Mouse (Mus musculus): ENCODE measurements around the gene Soga1.
A peak's percentile ranks its signal among the peaks of the same experiment; 100 is the strongest.

The Soga1 gene

DNA sequence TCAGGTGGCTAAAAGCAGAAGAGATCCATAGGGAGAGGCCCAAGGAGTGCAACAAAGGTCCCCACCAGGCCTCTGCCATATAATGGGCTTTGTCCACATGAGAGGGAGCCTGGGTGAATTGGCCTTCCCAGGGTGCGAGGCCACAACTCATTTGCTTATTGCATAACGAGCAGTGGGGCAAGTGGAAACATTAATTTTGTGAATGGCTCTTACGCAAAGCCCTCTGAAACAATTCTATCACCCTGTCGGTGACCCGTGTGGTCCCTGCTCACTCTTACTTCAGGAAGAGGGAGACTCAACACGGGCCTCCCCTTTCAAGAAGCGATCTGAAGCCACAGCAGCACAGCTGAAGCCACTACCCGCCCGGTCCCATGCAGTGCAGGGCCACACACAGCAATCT lies 41.8 kb downstream of the Soga1 start:
- no peak for DNase-seq (ENCODE audit: low spot score)

GRCm38 (mm10) chr2:157036400-157036799 lies 42.7 kb downstream of the Soga1 start:
- no peak for DNase-seq (ENCODE audit: low spot score)

DNA sequence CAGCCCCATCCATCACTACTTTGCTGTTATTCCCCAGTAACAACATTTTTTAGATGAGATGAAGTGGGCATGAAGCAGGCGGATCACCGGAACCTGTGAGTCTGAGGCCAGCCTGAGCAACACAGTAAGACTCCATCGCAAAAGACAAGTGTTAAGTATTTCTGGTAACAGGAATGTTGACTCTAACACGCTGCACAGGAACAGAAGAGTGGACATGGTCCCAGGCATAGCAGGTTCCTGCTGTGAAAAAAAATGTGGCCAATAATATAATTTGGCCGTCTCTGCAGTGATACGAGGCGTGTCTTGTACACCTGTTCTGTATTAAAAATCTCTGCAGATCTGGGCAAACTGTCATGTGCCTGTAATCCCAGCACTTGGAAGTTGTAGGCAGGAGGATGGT lies 43.7 kb downstream of the Soga1 start:
- no peak for DNase-seq (ENCODE audit: low spot score)

GRCm38 (mm10) chr2:157030804-157031203 lies 48.2 kb downstream of the Soga1 start:
- DNase-seq (ENCODE audit: low spot score), result peak; percentile 88

- DNase-seq (ENCODE audit: low spot score), result no peak
These were observed 50.8 kb downstream of the Soga1 start for GRCm38 (mm10) chr2:157028261-157028660.

DNA sequence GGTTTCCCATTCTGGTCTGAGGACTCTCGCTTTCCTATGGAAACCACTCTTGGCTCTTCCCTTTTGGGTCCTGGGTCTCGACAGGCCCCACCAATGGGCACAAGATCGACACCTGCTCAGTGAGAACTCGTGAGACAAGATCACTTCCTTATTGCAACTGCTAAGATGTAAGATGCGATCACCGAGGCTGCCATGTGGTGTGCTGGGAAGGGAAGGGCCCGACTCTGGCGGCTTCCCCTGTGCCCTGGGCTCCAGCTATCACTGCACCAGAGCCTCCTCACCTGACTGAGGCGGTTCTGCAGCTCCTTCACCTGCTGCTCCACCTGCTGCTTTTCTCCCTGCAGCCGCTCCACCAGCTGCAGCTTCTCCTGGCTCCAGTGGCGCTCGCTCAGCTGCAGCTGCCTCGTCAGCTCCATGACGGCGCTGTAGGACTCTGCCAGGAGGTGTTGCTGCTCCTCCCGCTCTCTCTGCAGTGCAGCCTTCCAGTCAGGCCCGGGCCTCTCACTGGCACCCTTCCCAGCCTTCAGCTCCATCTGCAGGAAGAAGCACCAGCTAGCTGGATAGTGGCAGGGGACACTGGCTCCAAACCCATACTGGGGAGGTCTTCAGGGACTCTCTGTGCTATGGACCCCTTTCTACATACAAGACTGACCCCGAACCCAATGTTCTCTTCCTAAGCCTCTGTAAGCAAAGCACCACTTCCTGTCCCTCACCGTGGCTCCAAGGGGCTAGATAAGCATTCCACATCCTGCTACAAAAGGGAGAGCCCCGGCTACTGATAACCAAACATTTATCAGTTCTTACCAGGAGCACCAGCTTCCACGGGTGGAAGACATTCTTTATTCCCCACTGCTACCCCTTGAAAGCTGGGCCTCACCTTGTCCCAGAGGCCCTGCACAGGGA lies 51.7 kb downstream of the Soga1 start:
- no peak for DNase-seq (ENCODE audit: low spot score)

GRCm38 (mm10) chr2:157021156-157021555 lies 57.9 kb downstream of the Soga1 start:
- DNase-seq (ENCODE audit: low spot score), result no peak

GRCm38 (mm10) chr2:157019228-157019627 lies 59.8 kb downstream of the Soga1 start:
- no peak for DNase-seq (ENCODE audit: low spot score)

DNA sequence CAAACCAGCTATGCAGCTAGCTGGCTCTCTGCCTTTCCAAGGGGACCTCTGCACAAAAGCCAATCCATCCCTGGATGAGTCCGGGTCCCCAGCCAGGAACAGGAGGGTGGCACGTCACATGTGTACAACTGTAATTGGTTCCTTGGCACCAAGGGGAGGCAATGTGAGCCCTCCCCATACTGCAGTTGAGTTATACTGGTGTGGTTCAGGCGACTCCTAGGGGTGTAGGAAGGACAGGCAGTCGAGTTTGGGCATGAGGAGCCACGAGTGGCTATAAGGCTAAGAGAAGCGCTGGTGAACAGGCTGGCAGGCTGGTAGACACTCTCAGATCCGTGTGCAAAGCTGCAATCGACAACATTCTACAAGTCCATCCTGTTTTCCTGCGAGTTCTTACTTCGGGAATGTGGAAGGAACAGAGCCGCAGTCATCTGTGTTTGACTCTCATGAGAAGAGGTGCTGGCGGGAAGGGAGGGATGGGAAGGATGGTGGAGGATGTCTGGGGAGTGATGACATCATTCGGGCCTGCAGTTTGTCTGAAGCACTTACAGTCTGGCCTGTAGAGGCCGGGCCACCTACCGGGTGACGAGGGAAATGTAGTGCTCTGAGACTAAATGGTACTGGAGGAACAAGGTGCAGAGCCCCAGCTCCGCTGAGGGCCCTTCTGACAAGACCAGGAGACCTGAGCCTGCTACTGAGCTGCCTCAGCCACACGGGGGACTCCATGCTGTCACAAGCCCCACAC lies 62.4 kb downstream of the Soga1 start:
- DNase-seq (ENCODE audit: low spot score), result no peak

- DNase-seq (ENCODE audit: low spot score), result no peak
These were observed 66.7 kb downstream of the Soga1 start for GRCm38 (mm10) chr2:157012341-157012740.

GRCm38 (mm10) chr2:157010634-157011310 lies 68.3 kb downstream of the Soga1 start:
- peak; percentile 14 for DNase-seq (ENCODE audit: low spot score)

DNA sequence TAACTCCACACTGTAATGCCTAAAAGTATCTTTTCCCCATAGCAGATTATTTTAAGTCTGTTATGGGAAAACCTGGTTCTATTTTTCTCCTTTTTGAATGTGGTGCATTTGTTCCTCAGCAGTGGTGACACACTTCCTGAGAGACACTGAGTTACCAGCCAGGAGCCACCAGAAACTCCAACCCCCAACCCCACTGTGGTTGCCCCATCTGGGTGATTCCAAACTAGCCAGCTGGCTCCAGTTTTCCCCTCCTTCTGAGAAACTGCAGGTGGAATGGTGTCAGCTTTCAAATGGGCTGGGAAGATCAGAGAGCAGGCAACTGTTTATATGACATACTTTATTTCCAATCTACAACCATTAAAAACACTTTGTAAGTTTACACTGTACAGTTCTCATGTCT lies 68.9 kb downstream of the Soga1 start:
- no peak for DNase-seq (ENCODE audit: low spot score)

- DNase-seq (ENCODE audit: low spot score), result no peak
These were observed 70.5 kb downstream of the Soga1 start for GRCm38 (mm10) chr2:157008509-157008908.

DNA sequence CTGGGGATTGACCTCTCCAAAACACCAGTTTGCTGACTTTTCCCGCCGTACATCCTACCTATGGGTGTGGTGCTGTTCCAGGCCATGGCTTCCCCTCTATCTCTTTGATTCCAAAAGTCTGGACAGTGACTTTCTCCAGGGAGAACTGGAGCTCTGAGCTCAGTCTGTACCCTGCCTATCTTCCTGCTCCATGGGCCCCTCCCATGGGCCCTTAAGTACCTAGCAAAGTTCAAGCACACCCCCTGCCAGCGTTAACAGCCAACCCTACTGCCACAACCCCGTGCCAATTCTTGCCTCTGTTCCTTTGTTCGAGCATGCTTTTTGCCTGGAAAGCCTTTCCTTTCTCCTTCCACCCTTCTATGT lies 71.8 kb downstream of the Soga1 start:
- DNase-seq (ENCODE audit: low spot score), result no peak

DNA sequence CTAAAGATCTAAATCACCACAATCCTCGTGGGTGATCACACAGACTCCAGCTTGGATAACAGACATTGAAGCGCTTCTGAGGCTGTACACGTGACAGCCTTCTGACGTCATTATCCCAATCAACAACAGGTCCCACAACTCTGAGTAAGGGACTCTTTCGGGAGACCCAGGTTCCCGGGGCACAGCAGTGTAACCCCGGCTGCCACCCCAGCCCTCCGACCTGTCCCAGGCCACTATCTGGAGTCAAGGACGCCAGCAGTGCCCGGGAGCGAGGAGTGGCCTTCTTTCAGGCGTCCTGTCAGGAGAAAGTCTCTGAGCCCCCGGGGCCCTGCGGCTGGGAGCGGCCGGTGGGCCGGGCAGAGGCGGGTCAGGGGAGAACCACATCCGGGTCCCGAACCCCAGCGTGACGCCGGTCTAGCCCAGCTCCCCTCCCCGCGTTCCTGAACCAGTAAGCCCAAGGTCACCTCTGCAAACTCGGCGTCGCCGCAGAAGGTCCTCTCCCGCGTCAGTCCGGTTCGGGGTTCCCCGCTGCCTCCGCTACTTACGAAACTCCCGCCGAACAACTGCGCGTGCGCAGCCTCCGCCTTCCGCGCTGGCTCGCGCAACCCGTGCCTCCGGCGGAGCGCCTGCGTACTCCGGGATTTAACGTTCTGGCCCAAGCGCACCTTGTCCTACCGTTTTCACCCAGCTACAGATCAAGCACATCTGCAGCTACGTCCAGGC lies 72.4 kb downstream of the Soga1 start, which contains the start of gene Dsn1:
Gene Dsn1, minus strand, starts transcription at position 644 of the 723 bp plus-strand sequence.
- DNase-seq (ENCODE audit: low spot score), result peak; percentile 94

- no peak for DNase-seq (ENCODE audit: low spot score)
These were observed 76.7 kb downstream of the Soga1 start for GRCm38 (mm10) chr2:157002321-157002720.

- no peak for DNase-seq (ENCODE audit: low spot score)
These were observed 80.8 kb downstream of the Soga1 start for GRCm38 (mm10) chr2:156998263-156998662.

- peak; percentile 68 for DNase-seq (ENCODE audit: low spot score)
These were observed 82.5 kb downstream of the Soga1 start for GRCm38 (mm10) chr2:156996576-156996975.

GRCm38 (mm10) chr2:156991470-156992319 lies 87.4 kb downstream of the Soga1 start, which contains the start of gene Ndrg3:
Ndrg3 (minus strand) TSS chr2:156992056.
- DNase-seq (ENCODE audit: low spot score), result peak; percentile 98

GRCm38 (mm10) chr2:156990727-156991431 lies 88.2 kb downstream of the Soga1 start:
- DNase-seq (ENCODE audit: low spot score), result no peak

Data from embryo, embryonic 10 days (tissue).